Mouse (Mus musculus) E14TG2a.4 (cell line): ENCODE measurements around the gene Cnot3.
A peak's percentile ranks its signal among the peaks of the same experiment; 100 is the strongest.

Experiments used
- CTCF ChIP-seq: conservative IDR thresholded peaks from 2 replicates; pipeline ENCODE4 v1.5.1; 2014; ENCODE audit warnings: low read length
- NANOG ChIP-seq: IDR thresholded peaks from 2 replicates; pipeline ENCODE4 v1.6.1; 2014; ENCODE audit warnings: borderline replicate concordance, low read length, mixed read lengths

- no peak for TF ChIP-seq CTCF
- 0 out of 2 replicates have a peak, but pooled peaks have one; percentile 10 for TF ChIP-seq NANOG
Observed at GRCm38 (mm10) chr7:3644672-3645487, at the start of gene Cnot3.
